Mouse (Mus musculus) forebrain, embryonic 11.5 days (tissue): ENCODE results near the gene Ptgir. TPM values are rescaled to one million over a fixed set of nuclear protein-coding genes. Genes with fewer than 3 reads are reported as not detected.
"Not testable (repeated sequence)": the region's sequence is repeated elsewhere in the genome, so short reads cannot be mapped to it uniquely, and the experiment has no call there.

Experiments
- ATAC-seq: fragments of 200-750 bp; cut with Nextera tagmentation; replicated peaks from 2 replicates; pipeline ENCODE4 v1.8.0; 2017; ENCODE audit warnings: moderate TSS enrichment; ENCODE audit not compliant: low FRiP score
- DNase-seq: peaks from one replicate; pipeline ENCODE4 v3.0.0-alpha.2; 2017; ENCODE audit warnings: low spot score
- H3K27ac ChIP-seq: fragments of 300-500 bp; sonication (generic); 2 replicates; pipeline ENCODE4 v1.5.1; 2014; ENCODE audit warnings: low read depth, low read length
- H3K27me3 ChIP-seq: fragments of 300-500 bp; sonication (generic); 2 replicates; pipeline ENCODE4 v1.6.1; 2014; ENCODE audit warnings: mild to moderate bottlenecking, low read length, mixed read lengths; ENCODE audit not compliant: control insufficient read depth, insufficient read depth
- H3K36me3 ChIP-seq: fragments of 300-500 bp; sonication (generic); 2 replicates; pipeline ENCODE4 v1.6.1; 2014; ENCODE audit warnings: mild to moderate bottlenecking, low read length, moderate library complexity, mixed read lengths; ENCODE audit not compliant: control insufficient read depth, insufficient read depth
- H3K4me1 ChIP-seq: fragments of 300-500 bp; sonication (generic); replicated peaks from 2 replicates; pipeline ENCODE4 v1.6.1; 2014; ENCODE audit warnings: low read length, mixed read lengths; ENCODE audit not compliant: control insufficient read depth, insufficient read depth
- H3K4me2 ChIP-seq: fragments of 300-500 bp; sonication (generic); 2 replicates; pipeline ENCODE4 v1.6.1; 2014; ENCODE audit warnings: low read depth, mild to moderate bottlenecking, low read length, moderate library complexity, mixed read lengths; ENCODE audit not compliant: severe bottlenecking
- H3K4me3 ChIP-seq: fragments of 300-500 bp; sonication (generic); 2 replicates; pipeline ENCODE4 v1.5.1; 2014; ENCODE audit warnings: low read depth, low read length
- H3K9ac ChIP-seq: fragments of 300-500 bp; sonication (generic); 2 replicates; pipeline ENCODE4 v1.6.1; 2014; ENCODE audit warnings: low read length
- H3K9me3 ChIP-seq: fragments of 300-500 bp; sonication (generic); 2 replicates; pipeline ENCODE4 v1.6.1; 2016; ENCODE audit warnings: low read length, mixed read lengths; ENCODE audit not compliant: control insufficient read depth
- WGBS: fragments of 180-500 bp; shearing (Covaris S2); extraction: QIAGEN DNeasy Blood & Tissue Kit; methylation state at CpG from one replicate; pipeline ENCODE4 v1.1.7; 2014; 5-methylcytosine and 5-hydroxymethylcytosine counted together
- polyA plus RNA-seq: library from polyadenylated mRNA; unstranded; fragments of >200 nt; fragmentation: Nextera tagmentation; extraction: Ambion mirVana; gene quantifications from 2 replicates; pipeline ENCODE4 v1.2.1, GENCODE M21; 2014

Ptgir gene
- polyA plus RNA-seq, 1 experiment from 2014 or later = 0.39 TPM

GRCm38 (mm10) chr7:16950861-16951635 lies 44.8 kb downstream of the Ptgir start:
- peaks cover 19% of the 10 kb centered on the region for H3K4me1 ChIP-seq
- H3K27me3 ChIP-seq = peaks cover 35% of the 10 kb centered on the region
- no peak overlapping the region for H3K4me2 ChIP-seq
- DNase-seq (peak; percentile 92), ATAC-seq (peak; percentile 81)
- H3K36me3 ChIP-seq = no peaks in the 10 kb centered on the region
- H3K4me3 ChIP-seq = no peak overlapping the region
- no peak overlapping the region for H3K27ac ChIP-seq
- no peak overlapping the region for H3K9ac ChIP-seq
- WGBS = 29% methylated on average over 18 of the region's 18 CpGs
- no peaks in the 10 kb centered on the region for H3K9me3 ChIP-seq

DNA sequence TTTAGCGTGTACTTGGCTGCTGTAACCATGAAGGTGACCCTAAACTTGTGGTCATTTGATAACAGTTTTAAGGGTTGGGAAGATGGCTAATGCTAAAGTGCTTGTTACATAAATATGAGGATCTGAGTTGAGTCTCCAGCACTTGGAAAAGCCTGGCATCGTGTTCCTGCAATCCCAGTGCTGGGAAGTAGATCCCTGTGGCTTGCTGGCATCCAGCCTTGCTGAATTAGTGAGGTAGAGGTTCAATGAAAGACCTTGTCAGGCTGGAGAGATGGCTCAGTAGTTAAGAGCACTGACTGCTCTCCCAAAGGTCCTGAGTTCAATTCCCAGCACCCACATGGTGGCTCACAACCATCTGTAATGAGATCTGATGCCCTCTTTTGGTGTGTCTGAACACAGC lies 47.5 kb downstream of the Ptgir start:
- 64% methylated on average over 2 of the region's 2 CpGs for WGBS
- not testable (repeated sequence) for H3K9ac ChIP-seq, ATAC-seq, H3K9me3 ChIP-seq, H3K4me2 ChIP-seq, H3K36me3 ChIP-seq, H3K4me1 ChIP-seq, DNase-seq, H3K4me3 ChIP-seq, H3K27ac ChIP-seq, H3K27me3 ChIP-seq

DNA sequence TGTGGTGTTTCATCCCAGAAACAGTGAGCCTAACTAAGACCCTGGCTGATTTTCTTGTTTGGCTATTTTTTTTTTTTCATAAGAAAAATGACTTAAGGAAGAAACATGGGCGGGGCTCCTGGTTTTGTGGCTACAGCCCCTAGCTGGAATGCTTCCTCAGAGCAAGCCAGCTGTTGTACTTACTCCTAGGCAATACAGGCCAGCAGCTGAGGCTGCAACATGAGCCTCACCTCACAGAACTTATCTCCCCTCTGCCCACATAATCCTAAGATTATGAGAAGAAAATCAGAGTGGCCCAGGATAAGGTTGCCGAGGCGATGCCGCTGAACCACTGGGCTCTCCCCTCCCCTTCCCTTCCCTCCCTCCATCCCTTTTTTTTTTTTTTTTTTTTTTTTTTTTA lies 49.4 kb downstream of the Ptgir start:
- peaks cover 12% of the 10 kb centered on the region for H3K4me1 ChIP-seq
- no peaks in the 10 kb centered on the region for H3K9me3 ChIP-seq
- 89% methylated on average over 4 of the region's 4 CpGs for WGBS
- H3K4me2 ChIP-seq = no peak overlapping the region
- DNase-seq (no peak), ATAC-seq (no peak)
- no peak overlapping the region for H3K4me3 ChIP-seq
- H3K9ac ChIP-seq = no peak overlapping the region
- no peak overlapping the region for H3K27ac ChIP-seq
- H3K36me3 ChIP-seq = no peaks in the 10 kb centered on the region
- H3K27me3 ChIP-seq = no peaks in the 10 kb centered on the region

GRCm38 (mm10) chr7:16956410-16957265 lies 50.3 kb downstream of the Ptgir start:
- Histone ChIP-seq H3K9ac (no peak overlapping the region), H3K4me2 (no peak overlapping the region), H3K9me3 (no peaks in the 10 kb centered on the region), H3K27ac (peak overlapping the region; percentile 55; the same call in 1 of the 2 replicates), H3K27me3 (no peaks in the 10 kb centered on the region), H3K4me3 (no peak overlapping the region), H3K36me3 (no peaks in the 10 kb centered on the region), H3K4me1 (peaks cover 11% of the 10 kb centered on the region)
- DNase-seq (no peak), ATAC-seq (no peak)
- WGBS = 61% methylated on average over 15 of the region's 15 CpGs

DNA sequence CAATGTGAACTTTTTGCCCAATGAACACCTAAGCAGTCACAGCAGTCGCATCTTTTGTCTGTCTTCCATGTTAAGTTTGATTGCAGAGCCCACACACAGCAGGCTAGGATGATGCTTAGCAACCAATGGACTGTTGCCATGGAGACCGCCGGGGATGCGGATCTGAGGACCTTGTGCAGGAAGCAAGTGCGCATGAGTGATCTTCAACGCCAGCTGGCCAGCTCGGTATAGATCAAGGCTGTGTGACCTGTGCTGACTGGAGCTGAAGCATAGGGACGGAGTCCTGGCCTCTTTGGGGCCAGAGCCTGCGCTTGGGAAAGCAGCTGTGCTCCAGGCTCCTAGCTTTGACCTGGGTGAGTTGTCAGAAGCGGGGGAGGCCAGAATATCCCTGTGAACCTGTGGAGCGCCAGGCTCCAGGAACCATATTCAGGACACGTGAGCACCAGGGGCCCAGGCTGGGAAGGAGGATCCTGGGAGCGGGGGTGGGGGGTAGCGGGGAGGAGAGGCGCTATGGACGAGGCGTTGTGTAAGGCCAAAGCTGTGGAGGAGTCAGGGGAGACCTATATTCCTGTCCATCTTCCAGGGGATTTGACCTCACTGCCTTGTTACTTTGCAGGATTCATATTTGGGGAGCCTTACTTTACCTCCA lies 53.4 kb downstream of the Ptgir start, which contains the start of gene Pnmal1:
TSS of gene Pnmal1 (plus strand) at position 141 of the 649 bp plus-strand sequence.
- H3K9ac ChIP-seq = peak within 1 kb of the TSS; percentile 55
- no peaks in the 10 kb centered on the region for H3K9me3 ChIP-seq
- peak within 1 kb of the TSS; percentile 25; the same call in 1 of the 2 replicates for H3K4me3 ChIP-seq
- no peaks in the 10 kb centered on the region for H3K36me3 ChIP-seq
- WGBS = 9% methylated on average over 17 of the region's 17 CpGs
- DNase-seq (peak; percentile 97), ATAC-seq (peak; percentile 96)
- H3K27me3 ChIP-seq = no peaks in the 10 kb centered on the region
- peak within 1 kb of the TSS; percentile 52 for H3K4me2 ChIP-seq
- peaks cover 11% of the 10 kb centered on the region for H3K4me1 ChIP-seq
- peak within 1 kb of the TSS; percentile 90 for H3K27ac ChIP-seq

Other genes with a start within 250 kb of the Ptgir start
- not detected in 2 replicates for gene Ceacam15, start 230.8 kb upstream of the Ptgir start, polyA plus RNA-seq
- gene Ceacam9, start 184.6 kb upstream of the Ptgir start, polyA plus RNA-seq = not detected in 2 replicates
- 270 and 272 TPM in 2 replicates for gene Ap2s1, start 168.1 kb upstream of the Ptgir start, polyA plus RNA-seq
- 33.9 and 34.1 TPM in 2 replicates for gene Slc1a5, start 125.2 kb upstream of the Ptgir start, polyA plus RNA-seq
- gene Strn4, start 90.6 kb upstream of the Ptgir start, polyA plus RNA-seq = 137 and 166 TPM in 2 replicates
- 27.1 and 29.0 TPM in 2 replicates for gene Fkrp, start 89.8 kb upstream of the Ptgir start, polyA plus RNA-seq
- 11.0 and 11.6 TPM in 2 replicates for gene Prkd2, start 63.6 kb upstream of the Ptgir start, polyA plus RNA-seq
- 4.8 and 7.0 TPM in 2 replicates for gene Dact3, start 31.2 kb upstream of the Ptgir start, polyA plus RNA-seq
- gene Gng8, start 14.7 kb upstream of the Ptgir start, polyA plus RNA-seq = 7.3 and 7.4 TPM in 2 replicates
- 276 and 285 TPM in 2 replicates for gene Calm3, start 17.6 kb downstream of the Ptgir start, polyA plus RNA-seq
- 12.3 and 13.0 TPM in 2 replicates for gene Pnmal2, start 38.2 kb downstream of the Ptgir start, polyA plus RNA-seq
- 20.4 and 22.7 TPM in 2 replicates for gene Pnmal1, start 53.2 kb downstream of the Ptgir start, polyA plus RNA-seq
- 1.4 and 1.8 TPM in 2 replicates for gene Gm42372, start 76.6 kb downstream of the Ptgir start, polyA plus RNA-seq
- gene Ccdc8, start 86.2 kb downstream of the Ptgir start, polyA plus RNA-seq = 19.0 and 19.5 TPM in 2 replicates
- gene Ppp5c, start 121.4 kb downstream of the Ptgir start, polyA plus RNA-seq = 123 and 132 TPM in 2 replicates
- gene Hif3a, start 155.9 kb downstream of the Ptgir start, polyA plus RNA-seq = 8.6 and 10.4 TPM in 2 replicates
- 0.39 TPM in 1 of 2 replicates, not detected in the other for gene Psg16, start 167.6 kb downstream of the Ptgir start, polyA plus RNA-seq
- gene Ceacam3, start 243.8 kb downstream of the Ptgir start, polyA plus RNA-seq = not detected in 2 replicates